Mouse (Mus musculus): ENCODE data around the gene Vmn2r40. TPM values are rescaled to one million over a fixed set of nuclear protein-coding genes. Genes with fewer than 3 reads are reported as not detected.
"Not testable (repeated sequence)": the region's sequence is repeated elsewhere in the genome, so short reads cannot be mapped to it uniquely, and the experiment has no call there.

The Vmn2r40 gene
- polyA plus RNA-seq (2015; fragmentation: Nextera tagmentation; extraction: Ambion mirVana) = not detected in 2 replicates

GRCm38 (mm10) chr7:8931335-8931734 is at the start of gene Vmn2r40:
Vmn2r40 (minus strand) TSS chr7:8931435.
- H3K36me3 ChIP-seq (ENCODE audit: control insufficient read depth, insufficient read depth, low read length); H3K4me1 ChIP-seq (ENCODE audit: control insufficient read depth, insufficient read depth, low read depth, low read length); ATAC-seq; H3K9ac ChIP-seq (ENCODE audit: low read depth, low read length); H3K27ac ChIP-seq (ENCODE audit: low read depth, low read length); H3K4me3 ChIP-seq (ENCODE audit: low read length); H3K9me3 ChIP-seq (ENCODE audit: control insufficient read depth, low read length); H3K4me2 ChIP-seq (ENCODE audit: low read length); H3K27me3 ChIP-seq (replicated peaks; ENCODE audit: control insufficient read depth, insufficient read depth, low read length): not testable (repeated sequence)
- WGBS = no CpG with 5 or more reads among the region's 1 CpGs

Other genes with a start within 250 kb of the Vmn2r40 start
- not detected in 2 replicates for gene Vmn2r39, start 99.4 kb upstream of the Vmn2r40 start, polyA plus RNA-seq (2015; fragmentation: Nextera tagmentation; extraction: Ambion mirVana)
- gene Vmn2r38, start 166.4 kb upstream of the Vmn2r40 start, polyA plus RNA-seq (2015; fragmentation: Nextera tagmentation; extraction: Ambion mirVana) = not detected in 2 replicates

Measured in hindbrain, embryonic 16.5 days (tissue).